Mouse (Mus musculus) neural tube, embryonic 13.5 days (tissue): Measurements from ENCODE around the gene Mettl9. TPM values are rescaled to one million over a fixed set of nuclear protein-coding genes. Genes with fewer than 3 reads are reported as not detected.

Experiments used
- polyA plus RNA-seq: library from polyadenylated mRNA; unstranded; fragments of >200 nt; fragmentation: Nextera tagmentation; extraction: Ambion mirVana; gene quantifications from 2 replicates; pipeline ENCODE4 v1.2.1, GENCODE M21; 2015

Gene Mettl9
- polyA plus RNA-seq, 1 experiment from 2014 or later: 190 TPM

Other genes with a start within 250 kb of the Mettl9 start
- gene Gm5737, start 222.1 kb upstream of the Mettl9 start, polyA plus RNA-seq: not detected in 2 replicates
- 29.2 and 34.1 TPM in 2 replicates for gene Eef2k, start 191.6 kb upstream of the Mettl9 start, polyA plus RNA-seq
- 21.4 and 24.7 TPM in 2 replicates for gene Polr3e, start 116.7 kb upstream of the Mettl9 start, polyA plus RNA-seq
- 15.2 and 16.0 TPM in 2 replicates for gene Cdr2, start 52.1 kb upstream of the Mettl9 start, polyA plus RNA-seq
- gene Mfsd13b, start 51.9 kb upstream of the Mettl9 start, polyA plus RNA-seq: 0.45 TPM in 1 of 2 replicates, not detected in the other
- 1.1 and 1.2 TPM in 2 replicates for gene Igsf6, start 40.1 kb downstream of the Mettl9 start, polyA plus RNA-seq
- 0.11 and 0.18 TPM in 2 replicates for gene Otoa, start 47.2 kb downstream of the Mettl9 start, polyA plus RNA-seq